Mouse (Mus musculus) gastrocnemius, postnatal 10 days (tissue): ENCODE data around the gene Bub3. TPM values are rescaled to one million over a fixed set of nuclear protein-coding genes. Genes with fewer than 3 reads are reported as not detected.

Experiments
- DNase-seq: peaks from one replicate; pipeline ENCODE4 v3.0.0; 2021; ENCODE audit warnings: mixed read lengths
- long read RNA-seq, 2 experiments: library from polyadenylated mRNA; stranded (forward); transcript quantifications; one replicate each; pipeline ENCODE4 v2.0.0; 2021
- total RNA-seq, 2 experiments: library from RNA; stranded (reverse); gene quantifications; 2 replicates each; pipeline ENCODE4 v1.2.3; 2021

The Bub3 gene
- 10 to 100 TPM; 37.3 to 37.9 TPM for total RNA-seq
- long read RNA-seq, experiment 1, transcript Bub3-201 (8 exons, 2,218 nt): major isoform, 66 of 72 reads
- long read RNA-seq, experiment 1, partial matches to known transcripts: 1 of 72 reads
- long read RNA-seq, experiment 1, other reads (novel, unspliced or antisense): 5 of 72 reads
- long read RNA-seq, experiment 2, transcript Bub3-201 (8 exons, 2,218 nt): major isoform, 67 of 73 reads
- long read RNA-seq, experiment 2, partial matches to known transcripts: 4 of 73 reads
- long read RNA-seq, experiment 2, other reads (novel, unspliced or antisense): 2 of 73 reads

GRCm38 (mm10) chr7:131559986-131560696 is at the start of gene Bub3:
Gene Bub3, plus strand, starts transcription at chr7:131560222.
- peak; percentile 83 for DNase-seq

GRCm38 (mm10) chr7:131539979-131540378 is 20.0 kb upstream of the Bub3 start:
- peak; percentile 90 for DNase-seq

- no peak for DNase-seq
These were observed 18.6 kb upstream of the Bub3 start for GRCm38 (mm10) chr7:131541184-131542114.

GRCm38 (mm10) chr7:131542115-131542871 is 17.7 kb upstream of the Bub3 start, which contains the start of gene Hmx3:
Gene Hmx3, plus strand, starts transcription at chr7:131542867.
- no peak for DNase-seq

- no peak for DNase-seq
These were observed 17.0 kb upstream of the Bub3 start for GRCm38 (mm10) chr7:131542872-131543622.

GRCm38 (mm10) chr7:131543623-131544481 is 16.2 kb upstream of the Bub3 start:
- DNase-seq: peak; percentile 24

GRCm38 (mm10) chr7:131544871-131545270 is 15.2 kb upstream of the Bub3 start:
- no peak for DNase-seq

GRCm38 (mm10) chr7:131545701-131546385 is 14.2 kb upstream of the Bub3 start:
- DNase-seq: no peak

GRCm38 (mm10) chr7:131546423-131546822 is 13.6 kb upstream of the Bub3 start:
- no peak for DNase-seq

GRCm38 (mm10) chr7:131547481-131547880 is 12.5 kb upstream of the Bub3 start:
- DNase-seq: no peak

- no peak for DNase-seq
These were observed 11.5 kb upstream of the Bub3 start, which contains the start of gene Hmx2 for GRCm38 (mm10) chr7:131548473-131548872. Gene Hmx2, plus strand, starts transcription at chr7:131548773.

- no peak for DNase-seq
These were observed 8.6 kb upstream of the Bub3 start for GRCm38 (mm10) chr7:131551471-131551870.

- DNase-seq: no peak
These were observed 7.9 kb upstream of the Bub3 start for GRCm38 (mm10) chr7:131551931-131552741.

- no peak for DNase-seq
These were observed 7.2 kb upstream of the Bub3 start for GRCm38 (mm10) chr7:131552781-131553180.

- DNase-seq: peak; percentile 31
These were observed 6.2 kb upstream of the Bub3 start for GRCm38 (mm10) chr7:131553771-131554175.

- peak; percentile 18 for DNase-seq
These were observed 5.5 kb upstream of the Bub3 start for GRCm38 (mm10) chr7:131554341-131555180.
